Mouse (Mus musculus): Measurements from ENCODE around the gene Spef1. TPM values are rescaled to one million over a fixed set of nuclear protein-coding genes. Genes with fewer than 3 reads are reported as not detected.

Spef1 gene
- total RNA-seq, 2 experiments from 2014 or later = 17.4 to 18.6 TPM

DNA sequence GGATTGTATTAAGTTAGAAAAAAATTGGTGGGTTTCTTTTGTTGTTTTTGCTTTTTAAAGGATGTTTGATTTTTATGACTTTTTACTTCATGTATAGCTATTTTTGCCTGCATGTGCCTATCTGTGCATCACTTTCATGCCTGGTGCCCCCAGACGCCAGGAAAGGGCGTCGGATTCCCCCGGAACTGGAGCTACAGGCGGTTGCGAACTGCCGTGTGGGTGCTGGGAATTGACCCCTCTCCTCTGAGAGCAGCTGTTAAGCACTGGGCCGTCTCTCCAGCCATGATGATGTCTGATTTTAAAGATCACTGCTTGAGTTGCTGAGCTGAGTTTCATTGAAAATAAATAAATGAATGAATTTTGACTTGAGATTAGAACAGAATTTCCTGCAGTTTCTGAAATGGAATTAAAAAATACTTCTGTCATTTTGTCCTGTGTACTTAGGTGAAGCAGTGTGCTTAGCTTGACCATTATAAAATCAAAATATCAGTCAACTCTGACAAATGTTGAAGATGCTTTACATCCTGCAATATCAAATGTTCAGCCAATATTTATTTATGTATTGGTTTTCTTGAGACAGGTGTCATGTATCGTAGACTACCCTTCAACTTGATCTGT is 54.0 kb downstream of the Spef1 start, which contains the start of gene Gm11037:
Gene Gm11037, plus strand, starts transcription at position 568 of the 618 bp plus-strand sequence.
- DNase-seq (ENCODE audit: extremely low spot score in 1 of 2, low spot score in 2 of 2) = no peak
- intact Hi-C loops (cut with DNase I) = no loop called here

DNA sequence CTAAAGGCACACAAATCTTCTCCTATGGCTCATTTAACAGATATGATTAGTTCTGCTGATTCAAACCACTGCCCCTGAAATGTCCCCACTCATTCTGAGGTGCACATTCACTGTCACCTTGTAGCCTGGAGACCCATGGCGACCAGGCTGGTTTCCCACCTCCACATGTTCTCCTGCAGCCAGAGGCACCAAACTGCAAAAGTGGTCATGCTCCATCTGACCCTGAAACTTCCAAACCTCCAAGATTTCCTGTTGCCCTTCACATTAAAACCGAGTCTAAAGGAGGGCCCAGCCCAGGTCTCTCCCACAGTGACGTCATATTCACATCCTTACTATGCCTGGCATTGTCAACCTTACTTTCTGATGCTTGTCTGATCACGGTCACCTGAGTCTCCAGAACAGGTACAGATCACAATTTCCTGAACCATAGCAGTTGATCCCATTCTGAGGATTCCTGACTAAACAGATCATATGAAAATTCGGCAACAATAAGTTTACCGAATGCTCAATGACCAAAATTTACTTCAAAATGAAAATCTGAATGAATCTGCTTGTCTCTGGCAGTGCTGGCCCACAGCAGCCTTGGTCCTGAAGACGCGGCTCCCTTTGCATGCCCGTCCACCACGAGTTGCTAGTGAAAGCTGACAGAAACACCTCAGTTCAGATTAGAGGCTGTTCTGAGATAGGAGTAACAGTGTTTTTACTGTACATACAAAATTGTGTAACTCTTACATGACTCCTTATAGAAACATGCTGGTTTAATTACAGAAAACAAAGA is 54.8 kb downstream of the Spef1 start:
- intact Hi-C loops (cut with DNase I) = no loop called here

DNA sequence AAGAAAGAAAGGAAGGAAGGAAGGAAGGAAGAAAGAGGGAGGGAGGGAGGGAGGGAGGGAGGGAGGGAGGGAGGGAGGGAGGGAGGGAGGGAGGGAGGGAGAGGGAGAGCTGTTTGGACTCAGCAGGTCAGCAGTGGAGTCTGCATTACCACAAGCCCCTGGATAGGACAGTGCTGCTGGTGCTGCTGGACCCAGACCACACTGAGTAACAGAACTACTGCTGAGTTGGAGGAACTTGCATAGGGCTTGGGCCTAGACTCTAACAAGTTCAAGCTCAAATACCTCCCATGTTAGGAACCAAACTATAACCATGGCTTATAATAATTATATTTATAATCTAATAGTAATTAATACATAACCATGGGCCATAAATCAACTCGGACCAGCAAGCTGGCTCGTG is 56.2 kb downstream of the Spef1 start:
- no peak for DNase-seq (ENCODE audit: extremely low spot score in 1 of 2, low spot score in 2 of 2)
- intact Hi-C loops (cut with DNase I) = no loop called here

More for the DNA sequence above, 54.8 kb downstream of the Spef1 start:
- DNase-seq (ENCODE audit: extremely low spot score in 1 of 2, low spot score in 2 of 2) = no peak

DNA sequence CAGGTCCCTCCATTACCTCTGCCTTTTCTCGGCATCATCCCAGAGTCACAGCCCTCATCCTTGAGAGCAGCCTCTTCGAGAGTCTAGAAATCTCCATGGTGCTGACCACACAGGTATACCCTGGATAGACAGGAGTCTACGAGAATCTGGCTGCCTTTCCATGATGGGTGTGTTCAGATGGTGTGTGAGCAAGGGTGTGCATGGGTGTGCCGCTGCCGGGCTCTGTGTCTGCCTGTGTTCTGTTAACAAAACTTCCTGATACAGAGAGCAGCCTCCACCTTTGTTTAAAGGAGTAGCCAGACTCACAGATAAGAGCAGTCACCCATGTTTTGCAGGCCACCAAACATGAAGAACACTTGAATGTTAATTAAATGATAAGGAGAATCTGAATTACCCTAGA is 57.2 kb downstream of the Spef1 start:
- no peak for DNase-seq (ENCODE audit: extremely low spot score in 1 of 2, low spot score in 2 of 2)
- intact Hi-C loops (cut with DNase I) = no loop called here

DNA sequence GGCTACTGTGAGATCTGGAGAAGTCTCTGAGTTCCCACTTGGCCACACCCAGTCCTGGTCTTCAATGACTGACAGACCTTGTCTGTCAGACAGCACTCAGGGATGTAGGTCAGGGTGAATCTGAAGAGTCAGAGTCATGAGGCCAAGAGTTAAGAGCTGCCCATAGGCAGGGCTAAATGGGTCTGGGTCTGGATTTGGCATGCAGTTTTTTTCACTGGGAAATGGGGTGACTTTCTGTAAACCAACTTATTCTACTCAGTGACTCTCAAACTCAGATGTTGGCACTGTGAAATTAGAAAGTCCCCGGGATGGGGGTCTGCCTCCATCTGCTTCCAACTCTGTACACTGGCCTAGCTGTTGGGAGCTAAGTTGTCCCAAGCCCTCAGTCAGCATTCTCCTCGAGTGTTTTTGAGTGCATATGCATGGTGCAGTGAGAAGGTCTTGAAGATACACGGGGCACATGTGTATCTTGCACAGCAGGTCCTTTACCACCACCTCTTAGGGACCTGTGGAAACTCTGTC is 58.4 kb downstream of the Spef1 start:
- intact Hi-C loops (cut with DNase I) = no loop called here

DNA sequence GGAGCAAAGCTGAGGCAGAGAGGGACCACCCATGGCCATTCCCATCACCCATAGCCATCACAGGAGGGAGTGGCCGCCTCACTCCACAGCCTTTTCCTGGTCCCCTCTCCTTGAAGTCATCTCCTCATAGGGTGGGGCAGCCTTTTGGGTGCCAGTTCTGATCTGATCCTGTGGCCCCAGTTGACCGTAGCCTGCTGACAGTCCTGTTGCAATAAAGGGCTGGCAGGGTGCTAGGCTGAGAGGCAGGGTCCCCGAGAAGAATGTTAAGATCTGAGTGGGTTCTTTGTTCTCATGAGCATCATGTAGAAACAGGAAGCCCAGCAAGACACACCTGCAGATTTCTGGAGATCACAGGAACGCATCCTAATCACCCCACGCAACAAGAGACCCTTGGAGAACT is 58.9 kb downstream of the Spef1 start:
- intact Hi-C loops (cut with DNase I) = no loop called here

More for the DNA sequence above, 58.4 kb downstream of the Spef1 start:
- no peak for DNase-seq (ENCODE audit: extremely low spot score in 1 of 2, low spot score in 2 of 2)

DNA sequence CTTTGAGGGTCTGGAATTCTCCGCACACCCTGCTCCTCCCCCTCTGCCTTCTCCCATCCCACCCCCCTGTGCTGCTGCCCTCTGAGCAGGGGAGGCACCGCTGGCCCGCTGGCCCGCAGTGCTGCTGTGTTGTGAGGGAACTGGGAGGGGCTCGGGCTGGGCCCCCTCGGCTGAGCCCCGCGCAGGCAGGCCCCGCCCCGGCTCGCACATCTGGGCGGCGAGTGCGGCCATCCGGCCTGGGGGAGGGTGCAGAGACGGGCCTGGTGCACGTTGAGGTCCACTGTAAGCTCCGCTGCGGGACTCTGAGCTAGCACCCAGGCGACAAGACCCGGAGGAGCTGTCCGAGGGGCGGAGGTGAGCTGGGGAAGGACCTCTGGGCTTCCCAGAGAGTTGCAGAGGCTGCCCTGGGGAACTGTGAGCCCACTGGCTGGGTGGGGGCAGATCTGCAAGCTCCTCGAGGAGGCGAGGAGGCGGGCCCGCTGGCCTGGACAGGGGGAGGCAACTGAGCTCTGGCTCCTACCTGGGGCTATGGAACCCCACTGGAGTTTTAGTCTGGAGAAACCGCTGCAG is 59.8 kb downstream of the Spef1 start, which contains the start of gene Hspa12b:
Gene Hspa12b, plus strand, starts transcription at position 120 of the 570 bp plus-strand sequence.
- intact Hi-C loops (cut with DNase I) = no loop called here

More for the DNA sequence above, 58.9 kb downstream of the Spef1 start:
- DNase-seq (ENCODE audit: extremely low spot score in 1 of 2, low spot score in 2 of 2) = peak in 1 of 2 experiments; percentile 16

DNA sequence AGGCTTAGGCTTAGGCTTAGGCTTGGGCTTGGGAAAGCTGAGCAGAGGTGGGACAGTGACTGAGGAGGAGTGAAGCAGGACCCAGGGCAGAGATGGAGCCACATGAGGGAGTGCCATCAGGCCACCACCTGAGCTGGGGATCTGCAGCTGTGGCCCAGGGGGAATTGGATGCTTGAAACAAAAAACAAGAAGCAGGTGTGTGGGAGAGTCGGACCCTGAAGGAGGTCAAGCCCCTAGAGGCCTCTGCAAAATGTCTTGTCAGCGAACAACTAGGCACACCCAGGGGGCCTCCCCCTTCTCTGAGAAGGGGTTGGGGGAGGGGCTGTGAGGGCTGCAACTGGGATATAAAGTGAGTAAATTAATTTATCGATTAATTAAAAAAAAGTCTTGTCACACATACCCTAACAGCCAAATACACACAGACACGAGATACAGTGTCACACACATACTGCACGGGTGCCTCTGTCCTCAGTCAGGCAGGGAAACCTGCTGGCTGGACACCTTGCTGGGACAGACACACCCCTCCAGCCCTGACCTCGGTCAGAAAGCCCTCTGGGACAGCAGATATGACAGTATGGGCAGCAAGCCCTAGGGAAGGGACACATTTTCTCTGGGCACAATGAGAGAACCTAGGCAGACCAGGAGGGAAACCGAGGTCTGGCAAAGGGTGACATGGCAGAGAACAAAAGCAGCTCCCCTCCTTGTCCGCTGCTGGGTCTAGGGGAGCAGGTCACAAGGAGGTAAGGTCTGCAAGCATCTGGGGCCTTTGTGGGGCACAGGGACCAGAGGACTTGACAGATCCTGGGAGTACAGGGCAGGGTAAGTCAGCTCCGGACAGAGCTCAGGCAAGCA is 60.9 kb downstream of the Spef1 start:
- peak in 1 of 2 experiments; percentile 20 for DNase-seq (ENCODE audit: extremely low spot score in 1 of 2, low spot score in 2 of 2)
- intact Hi-C loops (cut with DNase I) = no loop called here

More for the DNA sequence above, 59.8 kb downstream of the Spef1 start, which contains the start of gene Hspa12b:
- DNase-seq (ENCODE audit: extremely low spot score in 1 of 2, low spot score in 2 of 2) = peak in 1 of 2 experiments; percentile 84

DNA sequence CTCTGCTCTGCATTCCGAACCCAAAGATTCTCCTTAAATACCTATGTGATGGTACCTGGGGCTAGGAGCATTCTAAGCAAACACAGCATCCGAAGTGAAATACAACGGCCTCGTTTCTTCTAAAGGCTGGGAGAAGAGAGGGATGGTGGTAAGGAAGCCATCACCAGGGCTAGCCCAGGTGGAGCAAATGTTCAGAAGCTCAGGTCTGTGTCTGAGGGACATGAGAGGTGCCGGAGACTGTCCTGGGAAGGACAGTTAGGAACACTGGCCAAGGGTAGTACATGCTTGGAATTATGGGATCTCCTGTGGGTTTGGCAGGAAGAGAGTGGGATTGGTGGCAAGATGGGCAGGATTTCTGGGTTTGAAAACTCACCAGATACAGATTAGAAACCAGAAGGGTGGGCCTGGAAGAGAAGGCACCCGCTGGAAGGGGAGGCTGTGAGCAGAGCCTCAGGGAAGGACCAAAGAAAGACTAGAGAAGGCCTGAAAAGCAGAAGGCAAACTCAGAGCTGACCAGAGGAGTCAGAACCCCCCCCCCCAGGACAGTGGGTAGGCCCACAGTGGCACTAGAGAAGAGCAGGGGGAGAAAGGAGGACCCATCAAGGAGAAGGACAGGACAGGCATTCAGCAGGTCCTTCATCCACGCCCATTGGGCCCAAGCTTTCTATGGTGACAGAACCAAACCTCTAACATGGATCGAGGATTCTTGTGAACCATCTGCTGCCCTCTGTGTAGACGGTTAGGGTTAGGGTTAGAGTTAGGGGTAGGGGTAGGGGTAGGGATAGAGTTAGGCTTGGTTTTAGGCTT is 61.7 kb downstream of the Spef1 start:
- intact Hi-C loops (cut with DNase I) = no loop called here

DNA sequence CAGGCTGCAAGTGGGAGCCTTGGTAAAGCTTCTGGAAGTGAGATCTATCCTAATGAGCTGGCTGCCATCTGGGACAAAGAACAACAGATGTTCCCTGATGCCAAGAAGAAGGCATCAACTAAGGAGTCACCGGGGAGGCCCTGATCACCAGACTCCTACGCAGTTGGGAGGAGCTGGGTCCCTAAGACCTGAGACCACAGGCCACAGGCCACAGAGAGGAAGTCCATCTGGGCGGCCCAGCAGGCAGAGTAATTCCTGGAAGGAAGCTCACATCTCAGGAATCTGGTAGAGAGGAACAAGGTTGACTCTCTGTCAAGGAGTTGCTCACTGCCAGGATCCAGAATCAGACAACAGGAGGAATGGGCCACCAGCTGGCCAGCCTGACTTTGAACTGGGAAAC is 62.9 kb downstream of the Spef1 start:
- DNase-seq (ENCODE audit: extremely low spot score in 1 of 2, low spot score in 2 of 2) = peak in 1 of 2 experiments; percentile 75
- intact Hi-C loops (cut with DNase I) = no loop called here

More for the DNA sequence above, 61.7 kb downstream of the Spef1 start:
- no peak for DNase-seq (ENCODE audit: extremely low spot score in 1 of 2, low spot score in 2 of 2)

Other genes starting within 250 kb of the Spef1 start
- gene Gfra4, start 144.2 kb downstream of the Spef1 start, total RNA-seq (2021) = 10 to 100 TPM; 36.0 to 37.5 TPM
- gene Adam33, start 123.5 kb downstream of the Spef1 start, total RNA-seq (2021) = 1 to 10 TPM; 1.5 to 1.6 TPM
- under 1 TPM; 0.39 to 0.57 TPM for gene Siglec1, start 100.5 kb downstream of the Spef1 start, total RNA-seq (2021)
- 10 to 100 TPM in 1 of 2 experiments, 1 to 10 TPM in 1; 9.8 to 11.0 TPM for gene Hspa12b, start 60.0 kb downstream of the Spef1 start, total RNA-seq (2021)
- not detected for gene Gm11037, start 53.8 kb downstream of the Spef1 start, total RNA-seq (2021)
- 10 to 100 TPM; 69.3 to 74.2 TPM for gene 1700037H04Rik, start 27.2 kb downstream of the Spef1 start, total RNA-seq (2021)
- gene Cenpb, start 7.2 kb downstream of the Spef1 start, total RNA-seq (2021) = 10 to 100 TPM; 93.6 to 97.1 TPM
- 10 to 100 TPM; 17.0 to 17.2 TPM for gene Cdc25b, start 333 bp downstream of the Spef1 start, total RNA-seq (2021)
- 10 to 100 TPM; 21.2 to 23.6 TPM for gene Ap5s1, start 19.8 kb upstream of the Spef1 start, total RNA-seq (2021)
- gene Mavs, start 46.8 kb upstream of the Spef1 start, total RNA-seq (2021) = 1 to 10 TPM; 4.4 to 4.9 TPM
- 10 to 100 TPM; 51.9 to 57.1 TPM for gene Pank2, start 75.2 kb upstream of the Spef1 start, total RNA-seq (2021)
- 10 to 100 TPM; 27.6 to 29.0 TPM for gene Rnf24, start 165.6 kb upstream of the Spef1 start, total RNA-seq (2021)